Mouse (Mus musculus): ENCODE measurements at regions not wholly inside any gene's neighbourhood (a gene's known extent, or its start where the extent isn't known, plus 50 kb on each side); places are given as distances from the start of the nearest gene placed in this dataset.

DNA sequence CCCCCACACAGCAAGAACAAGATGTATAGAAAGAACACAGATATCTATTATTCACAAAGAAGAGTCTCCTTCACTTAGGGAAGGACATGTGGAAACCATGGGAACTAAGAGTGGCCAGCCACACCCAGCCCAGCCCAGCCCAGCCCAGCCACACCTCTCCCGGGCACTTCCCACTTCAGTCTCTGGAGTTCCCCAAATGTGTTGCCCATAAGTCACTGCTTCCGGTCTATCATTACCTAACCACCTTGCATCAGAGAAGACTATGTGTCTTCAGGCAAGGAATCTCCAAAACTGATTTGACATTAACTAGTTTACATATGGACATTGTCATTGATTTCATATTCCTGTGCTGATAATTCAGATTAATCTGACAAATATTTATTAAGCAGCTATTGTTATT lies 147.6 kb downstream of the Nfkbiz start:
- DNase-seq (ENCODE audit: low spot score in 2 of 2): no peak

DNA sequence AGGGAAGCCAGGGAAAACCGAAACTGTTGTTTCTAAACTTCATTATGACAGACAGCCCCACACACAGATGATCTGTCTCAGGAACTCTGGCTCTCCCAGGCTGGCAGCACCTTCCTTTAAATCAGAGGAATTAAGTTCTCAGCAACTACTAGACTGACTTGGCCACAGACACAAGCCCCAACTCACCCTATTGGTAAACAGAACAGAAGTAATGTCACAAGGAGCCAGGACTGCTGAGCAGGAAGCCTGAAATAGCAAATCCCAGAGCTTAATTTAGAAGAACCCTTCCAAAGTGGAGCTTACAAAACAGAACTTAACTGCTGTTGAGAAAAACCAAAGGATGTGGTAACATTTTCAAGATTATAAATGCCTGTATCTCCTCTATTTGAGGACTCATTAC lies 174.8 kb downstream of the Nfkbiz start:
- no peak for DNase-seq (ENCODE audit: low spot score in 2 of 2)

DNA sequence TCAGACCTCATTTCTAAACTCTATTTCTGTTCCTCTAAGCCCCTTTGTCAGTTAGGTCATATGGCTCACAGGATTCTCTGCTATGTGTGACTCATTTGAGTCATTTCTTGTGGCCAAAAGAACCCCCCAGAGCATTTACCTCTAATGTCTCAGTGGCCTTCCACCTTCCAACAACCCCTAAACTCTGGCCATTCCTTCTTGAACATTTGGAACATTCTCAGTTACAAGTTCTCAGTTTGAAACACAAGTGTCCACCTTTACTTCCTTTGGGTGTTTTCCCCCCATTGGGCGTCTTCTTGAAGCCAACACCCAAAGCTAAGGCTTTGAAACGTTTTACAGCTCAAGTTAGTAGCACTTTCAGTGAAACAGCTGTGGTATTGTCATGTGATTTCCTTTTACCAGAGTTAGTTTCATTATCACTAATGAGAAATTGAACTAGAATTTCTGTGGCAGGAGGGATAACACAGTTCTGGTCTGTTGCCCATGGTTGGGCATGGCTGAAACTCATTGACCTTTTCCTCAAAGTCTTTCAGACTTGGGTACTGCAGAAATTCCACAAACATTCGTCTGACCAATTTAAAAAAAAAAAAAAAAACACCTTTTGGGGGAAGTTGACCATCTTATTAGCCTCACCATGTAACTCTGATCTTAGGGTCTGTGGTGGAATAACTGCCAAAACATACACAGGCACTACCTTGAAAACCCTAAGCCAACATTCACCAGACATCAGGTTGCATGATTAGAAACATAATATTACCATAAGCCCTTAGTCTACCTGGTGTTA lies 201.8 kb downstream of the Nfkbiz start:
- DNase-seq (ENCODE audit: low spot score in 2 of 2): no peak

DNA sequence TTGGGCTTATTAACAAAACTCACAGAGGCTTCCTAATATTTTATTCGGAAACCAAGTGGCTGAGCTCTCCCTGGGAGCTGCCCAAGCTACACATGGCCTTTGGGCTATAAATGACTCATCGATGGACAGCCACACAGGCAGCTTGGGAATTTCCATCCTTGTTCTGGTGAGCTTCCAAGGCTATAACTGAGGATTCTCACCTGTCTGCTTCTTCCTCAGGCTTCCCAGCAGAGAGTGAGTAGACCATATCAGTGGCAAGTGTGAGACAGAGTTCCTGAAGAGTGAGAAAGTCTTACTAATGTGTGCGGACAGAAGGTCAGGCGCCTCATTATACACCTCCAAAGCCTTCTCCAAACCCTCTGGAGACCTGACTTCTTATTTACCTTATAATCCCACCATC lies 202.5 kb downstream of the Nfkbiz start:
- no peak for DNase-seq (ENCODE audit: low spot score in 2 of 2)

DNA sequence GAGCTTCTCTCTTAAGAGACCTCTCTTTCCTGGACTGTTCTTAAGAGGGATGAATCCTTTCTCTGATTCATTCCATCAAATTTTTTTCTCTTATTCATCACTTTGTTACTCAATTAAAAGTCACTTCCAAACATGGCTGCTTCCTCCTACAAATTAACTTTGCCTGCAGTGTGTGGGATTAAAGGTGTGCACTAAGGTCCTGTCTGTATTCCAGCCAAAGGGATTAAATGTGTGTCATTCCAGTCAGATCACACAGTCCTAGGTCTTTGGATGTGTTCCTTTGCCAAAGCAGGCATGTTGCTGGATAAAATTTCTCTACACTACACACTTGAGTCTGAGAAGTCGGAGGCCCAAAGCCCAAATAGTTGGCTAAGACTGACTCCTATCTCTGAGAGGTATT lies 204.0 kb downstream of the Nfkbiz start:
- no peak for DNase-seq (ENCODE audit: low spot score in 2 of 2)

DNA sequence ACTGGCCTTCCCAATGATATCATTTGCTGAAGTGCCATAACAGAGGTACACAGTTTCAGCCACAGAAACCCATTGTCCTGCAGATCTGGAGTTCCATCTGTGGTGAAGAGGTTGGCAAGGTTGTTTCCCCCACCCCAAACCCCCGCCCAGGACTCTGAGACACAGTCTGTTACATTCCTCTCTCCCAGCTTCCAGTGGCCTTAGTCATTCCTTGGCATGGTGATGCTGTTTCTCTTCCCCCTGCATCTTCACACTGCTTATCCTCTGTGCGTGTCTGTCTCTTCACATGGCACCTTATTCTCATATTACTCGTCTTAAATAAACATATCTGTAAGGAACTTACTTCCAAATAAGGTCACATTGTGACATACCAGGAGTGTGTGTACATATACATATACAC lies 206.5 kb downstream of the Nfkbiz start:
- DNase-seq (ENCODE audit: low spot score in 2 of 2): no peak

DNA sequence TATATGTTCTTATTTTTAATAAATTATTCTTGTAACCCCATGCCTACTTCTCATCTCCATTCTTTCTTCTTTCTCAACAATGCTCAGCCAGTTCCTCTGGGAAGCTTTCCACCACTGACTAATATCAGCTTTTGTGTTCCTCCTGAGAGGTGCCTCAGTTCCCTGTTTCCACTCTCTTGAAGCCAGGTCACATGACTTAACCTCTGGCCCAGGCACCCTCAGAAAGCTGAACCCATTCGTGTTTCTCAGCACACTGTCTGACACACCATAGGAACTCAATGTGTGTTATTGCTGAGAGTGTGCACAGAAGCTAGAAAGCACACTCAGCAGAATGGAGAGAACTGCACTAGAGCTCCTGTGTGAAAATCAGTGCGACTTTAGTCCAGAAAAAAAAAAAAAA lies 207.1 kb downstream of the Nfkbiz start:
- no peak for DNase-seq (ENCODE audit: low spot score in 2 of 2)

DNA sequence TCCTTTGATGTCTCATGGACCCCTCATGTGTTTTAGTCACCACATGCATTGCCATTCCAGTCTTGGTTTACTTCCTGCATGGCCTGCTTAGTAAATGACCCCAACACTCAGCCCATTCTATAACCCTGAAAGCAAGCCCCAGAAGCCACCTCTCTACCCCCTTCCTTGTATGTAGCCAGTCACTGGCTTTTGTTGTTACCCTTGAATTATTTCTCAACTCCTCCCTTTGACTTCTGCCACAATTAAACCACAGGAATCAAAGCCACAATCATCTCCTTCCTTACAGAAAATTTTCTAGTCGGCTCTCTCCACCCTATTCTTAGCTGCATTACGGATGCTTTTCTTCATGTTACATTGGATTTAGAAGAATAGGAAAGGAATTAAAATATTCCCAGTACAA lies 207.7 kb downstream of the Nfkbiz start:
- DNase-seq (ENCODE audit: low spot score in 2 of 2): no peak

DNA sequence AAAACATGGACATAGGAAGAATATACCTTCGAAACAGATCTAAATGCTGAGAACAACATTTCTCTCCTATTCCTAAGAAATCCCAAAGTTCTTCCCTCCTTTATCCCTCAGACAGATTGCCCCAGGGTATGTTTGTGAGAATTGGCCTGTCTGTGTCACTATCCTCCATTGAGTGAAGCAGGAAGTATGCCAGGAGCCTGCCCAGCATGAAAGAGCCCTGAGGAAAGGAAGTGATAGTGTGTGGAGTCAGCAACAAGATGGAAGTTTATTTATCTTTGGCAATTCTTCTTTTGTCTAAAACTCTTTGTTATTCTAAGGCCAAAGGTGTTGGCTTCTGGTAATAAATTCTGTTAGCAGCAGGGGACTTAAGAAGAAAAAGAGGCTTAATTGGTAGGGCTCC lies 211.2 kb downstream of the Nfkbiz start:
- no peak for DNase-seq (ENCODE audit: low spot score in 2 of 2)

DNA sequence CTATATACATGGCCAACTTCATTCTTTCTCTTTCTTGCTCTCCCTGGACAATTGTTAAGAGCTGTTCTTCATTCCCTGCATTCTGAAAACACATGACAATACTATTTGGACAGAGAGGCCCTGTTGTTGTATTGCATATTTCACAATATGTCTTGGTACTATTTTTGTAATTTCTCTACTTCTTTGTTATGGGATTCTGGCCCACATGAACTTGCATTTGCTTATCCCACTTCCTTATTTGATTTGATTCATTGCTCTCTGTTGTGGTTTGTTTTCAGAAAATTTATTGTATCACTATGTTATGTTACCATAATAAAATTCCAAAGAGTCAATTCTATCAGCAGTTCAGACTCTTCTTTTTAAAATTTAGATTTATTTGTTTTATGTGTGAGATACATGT lies 215.3 kb downstream of the Nfkbiz start:
- DNase-seq (ENCODE audit: low spot score in 2 of 2): no peak

DNA sequence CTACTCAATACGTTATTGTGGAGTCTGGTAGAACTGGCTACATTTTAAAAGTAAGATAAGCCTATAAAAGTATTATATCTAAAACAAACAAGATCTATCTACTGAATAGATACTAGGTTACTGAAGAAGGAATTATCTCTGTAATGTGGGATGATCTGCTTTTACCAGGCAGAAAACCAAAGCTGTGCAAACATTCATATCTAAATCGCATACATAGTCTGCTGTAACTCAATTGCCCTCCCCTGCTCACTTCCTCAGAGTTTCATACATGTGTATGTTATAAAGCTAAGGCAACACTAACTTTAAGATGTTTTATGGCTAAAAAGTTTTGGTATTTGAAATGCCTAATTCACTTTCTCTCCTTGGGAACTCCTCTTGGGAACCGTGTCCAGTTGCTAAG lies 219.0 kb downstream of the Nfkbiz start:
- DNase-seq (ENCODE audit: low spot score in 2 of 2): no peak

DNA sequence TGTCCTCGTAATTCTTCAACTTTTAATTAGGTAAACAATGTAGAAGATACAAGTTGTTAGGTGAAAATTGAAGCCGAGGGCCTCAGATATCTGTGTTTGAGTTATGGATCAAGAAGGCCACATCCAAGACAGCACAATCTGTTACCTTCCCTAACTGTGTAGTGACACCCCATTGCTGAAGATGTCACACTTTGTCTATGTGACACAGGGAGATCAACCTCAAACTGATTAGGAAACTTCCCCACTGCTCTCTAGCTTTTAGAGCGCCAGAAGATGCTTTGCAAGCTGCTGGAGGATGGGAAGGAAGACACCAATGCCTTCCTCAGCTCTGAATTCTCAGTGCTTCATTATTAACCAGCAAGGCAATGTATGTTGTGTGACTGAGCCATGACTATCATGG lies 220.7 kb downstream of the Nfkbiz start:
- DNase-seq (ENCODE audit: low spot score in 2 of 2): no peak

DNA sequence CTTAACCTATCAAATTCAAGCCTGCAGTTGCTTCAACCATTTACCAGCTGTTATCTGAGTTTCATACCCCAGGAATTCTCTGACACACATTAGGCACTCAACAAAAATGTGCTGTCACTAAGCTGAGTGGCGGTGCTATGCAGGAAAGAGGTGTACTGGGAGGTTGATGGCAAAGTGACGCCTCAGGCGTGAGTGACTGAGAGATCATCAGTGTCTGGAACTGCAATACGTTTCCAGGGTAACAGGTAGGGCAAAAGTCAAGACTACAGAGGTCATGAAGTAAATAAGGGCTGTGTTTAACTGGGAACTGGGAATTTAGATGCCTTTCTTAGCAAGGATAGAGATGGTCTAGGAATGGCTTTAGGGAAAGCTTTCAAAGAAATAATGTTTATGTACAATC lies 221.2 kb downstream of the Nfkbiz start:
- DNase-seq (ENCODE audit: low spot score in 2 of 2): no peak

DNA sequence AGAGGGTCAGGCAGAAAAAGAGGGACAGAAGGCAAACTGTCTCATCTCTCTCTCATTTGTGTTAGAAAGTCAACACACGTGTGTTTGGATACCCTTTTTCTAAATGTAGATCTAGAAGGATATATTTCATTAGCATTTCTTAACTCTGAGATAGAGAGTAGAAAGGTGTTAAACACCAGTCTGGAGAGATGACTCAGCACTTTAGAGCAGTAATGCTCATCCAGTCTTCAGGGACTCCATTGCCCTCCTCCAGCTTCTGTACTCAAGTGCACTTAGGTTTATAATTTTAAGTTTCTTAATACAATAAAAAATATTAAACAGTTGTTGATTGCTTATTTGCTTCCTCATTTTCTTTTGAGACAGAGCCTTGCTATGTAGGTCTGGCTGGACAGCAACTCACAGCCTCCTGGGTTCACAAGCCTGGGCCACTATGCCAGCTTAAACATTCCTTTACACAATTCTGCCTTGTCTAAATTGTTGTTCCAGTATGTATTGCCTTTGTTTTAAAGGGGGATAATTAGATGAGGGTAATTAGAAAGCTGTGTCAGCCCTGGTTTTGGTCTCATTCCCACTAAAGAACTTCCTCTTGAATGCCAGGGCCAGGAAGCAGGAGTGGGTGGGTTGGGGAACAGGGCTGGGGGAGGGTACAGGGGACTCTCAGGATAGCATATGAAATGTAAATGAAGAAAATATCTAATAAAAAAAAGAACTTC lies 222.1 kb downstream of the Nfkbiz start:
- no peak for DNase-seq (ENCODE audit: low spot score in 2 of 2)

DNA sequence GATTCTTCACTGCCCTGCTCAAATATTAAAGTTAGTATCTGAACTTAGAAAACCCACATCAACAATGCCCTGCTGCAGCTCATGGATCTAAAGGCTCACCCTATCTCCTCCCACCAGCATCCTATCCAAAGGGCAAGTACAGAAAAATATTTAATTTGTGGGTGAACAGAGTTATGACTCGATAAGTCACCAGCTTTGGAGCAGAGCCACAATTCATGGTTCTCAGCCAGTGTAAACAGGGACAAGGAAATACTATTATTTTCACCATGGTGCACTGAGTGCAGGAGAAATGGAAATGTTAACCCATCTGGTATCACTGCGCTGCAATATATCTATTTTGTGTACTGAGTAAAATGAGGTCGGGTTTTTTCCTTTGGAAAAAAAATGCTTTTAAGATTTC lies 225.8 kb downstream of the Nfkbiz start:
- peak in 1 of 2 experiments; percentile 41 for DNase-seq (ENCODE audit: low spot score in 2 of 2)

DNA sequence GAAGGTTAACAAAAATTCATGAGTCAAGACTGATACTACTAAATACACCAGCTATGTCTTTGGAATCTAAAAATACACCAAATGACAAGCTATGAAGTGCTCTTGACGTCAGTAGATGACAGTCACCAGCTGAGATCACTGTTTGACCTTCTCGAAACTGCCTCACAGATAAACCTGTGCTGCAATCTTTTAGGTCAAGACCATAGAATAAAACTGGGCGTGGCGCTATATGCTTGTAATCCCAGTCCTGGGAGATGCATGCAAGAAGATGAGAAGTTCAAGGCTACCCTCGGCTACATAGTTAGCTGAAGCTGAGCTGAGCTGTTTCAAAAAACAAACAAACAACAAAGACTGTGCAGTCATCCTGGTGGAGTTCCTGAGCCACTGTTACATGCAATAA lies 226.7 kb downstream of the Nfkbiz start:
- DNase-seq (ENCODE audit: low spot score in 2 of 2): no peak

DNA sequence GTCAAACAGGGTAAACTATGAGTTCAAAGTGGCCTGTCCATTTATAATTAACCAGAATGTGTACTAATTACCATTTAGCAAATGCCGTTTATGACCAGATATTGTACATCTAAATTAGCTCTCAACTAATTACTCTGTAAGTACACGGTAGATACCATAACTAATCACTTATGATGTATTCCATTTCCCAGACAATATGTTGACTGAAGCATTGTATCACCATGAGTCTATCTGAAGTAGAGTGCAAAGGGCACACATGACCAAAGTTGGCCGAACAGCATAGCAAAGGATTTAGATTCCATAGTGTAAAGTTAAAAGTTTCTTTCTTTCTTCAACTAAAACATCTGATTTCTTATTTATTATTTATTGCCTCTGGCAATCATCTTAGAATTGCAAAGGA lies 227.5 kb downstream of the Nfkbiz start:
- DNase-seq (ENCODE audit: low spot score in 2 of 2): no peak

DNA sequence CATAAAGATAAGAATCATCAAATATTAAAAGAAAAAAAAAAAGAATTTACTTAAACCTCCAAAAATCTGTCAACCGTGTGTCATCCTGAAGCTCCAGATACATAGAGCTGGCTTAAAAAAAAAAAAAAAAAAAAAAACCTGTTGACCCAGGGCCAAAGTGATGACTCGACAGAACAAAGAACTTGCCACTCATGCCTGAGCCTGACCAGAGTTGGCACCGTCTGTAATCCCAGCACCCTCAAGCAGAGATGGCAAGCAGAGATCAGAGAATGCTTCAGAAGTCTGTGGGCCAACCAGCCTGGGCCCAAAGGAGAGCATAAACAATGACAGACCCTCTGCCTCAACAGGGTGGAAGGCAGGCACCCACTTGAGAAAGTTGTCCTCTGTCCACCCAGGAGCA lies 230.3 kb downstream of the Nfkbiz start:
- DNase-seq (ENCODE audit: low spot score in 2 of 2): peak; percentile 25 to 30

DNA sequence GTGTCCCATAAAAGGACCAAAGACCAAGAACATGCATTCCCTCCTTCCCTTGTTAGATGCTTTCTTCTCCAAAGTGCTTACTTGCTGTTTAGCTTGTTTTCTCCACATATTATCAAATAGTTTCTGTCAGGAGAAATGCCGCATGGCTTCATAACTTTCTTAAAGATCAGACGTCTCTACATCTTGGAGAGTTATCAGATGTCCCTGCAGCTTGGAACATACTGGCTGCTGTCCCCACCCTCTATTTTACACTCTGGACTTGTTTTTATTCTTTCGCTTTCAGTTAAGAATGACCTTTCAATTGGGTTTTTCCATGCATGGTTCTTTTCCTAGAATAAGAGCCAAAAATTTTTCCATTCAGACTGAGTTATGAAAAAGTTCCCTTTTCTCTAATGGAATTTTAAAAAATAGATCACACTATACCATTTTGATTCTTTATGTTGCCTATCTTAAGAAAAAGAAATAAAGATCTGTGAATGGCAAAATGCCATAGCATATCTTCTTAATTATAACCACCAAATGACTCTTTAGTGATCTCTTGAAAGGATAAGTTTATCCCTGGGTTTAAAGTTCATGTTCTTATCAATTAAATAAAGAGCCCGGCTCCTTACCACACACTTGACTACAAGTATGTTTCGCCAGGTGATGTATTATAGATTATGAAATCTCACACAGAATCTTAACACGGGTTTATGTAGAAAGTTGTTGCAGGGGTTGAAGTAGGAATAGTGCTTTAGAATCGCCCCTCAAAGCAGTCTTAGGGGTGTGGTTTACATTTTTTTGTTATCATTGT lies 232.1 kb downstream of the Nfkbiz start:
- DNase-seq (ENCODE audit: low spot score in 2 of 2): no peak

DNA sequence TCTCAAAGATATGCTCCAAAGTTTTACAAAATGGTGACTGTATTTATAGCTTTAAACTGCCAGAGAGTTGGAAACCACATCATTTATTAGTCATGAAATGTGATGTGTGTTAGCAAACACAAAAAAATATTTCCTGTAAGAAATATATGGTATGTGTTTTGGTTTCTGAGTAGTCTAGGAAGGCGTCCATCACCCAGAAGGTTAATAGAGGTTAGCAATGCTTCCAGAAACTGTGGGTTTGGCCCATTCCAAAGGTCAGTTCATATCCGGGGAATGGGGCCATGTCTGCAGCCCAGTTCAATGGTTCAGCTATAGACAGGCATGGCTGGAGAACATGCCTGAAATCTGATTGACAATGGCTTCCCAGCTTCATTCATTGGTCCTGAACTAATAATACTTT lies 235.1 kb downstream of the Nfkbiz start:
- no peak for DNase-seq (ENCODE audit: low spot score in 2 of 2)

DNA sequence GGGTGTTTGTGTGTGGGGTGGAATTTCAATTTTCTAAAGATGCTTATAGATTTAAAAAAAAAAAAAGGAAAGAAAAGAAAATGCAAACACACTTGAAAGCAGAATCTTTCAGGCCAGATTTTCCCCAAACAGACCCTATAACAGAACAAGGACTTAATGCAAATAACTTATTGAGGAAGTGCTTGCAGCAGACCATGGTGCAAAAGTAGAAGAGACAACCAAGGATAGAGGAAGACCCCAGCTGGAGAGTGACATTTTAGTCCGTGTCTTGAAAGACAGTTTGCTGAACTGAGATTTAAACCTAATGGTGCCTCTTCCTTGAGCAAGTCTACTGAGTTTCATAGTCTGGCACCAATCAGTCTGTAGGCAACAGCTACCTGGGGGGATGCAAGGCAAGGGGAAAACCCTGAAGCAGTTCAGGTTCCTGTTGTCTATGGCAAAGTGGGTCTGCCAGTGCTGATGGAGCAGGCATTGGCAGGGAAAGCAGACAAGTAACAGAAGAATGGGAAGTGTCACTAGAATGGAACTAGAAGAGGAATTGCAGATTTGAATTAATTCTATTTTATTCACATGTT lies 249.2 kb downstream of the Nfkbiz start:
- no peak for DNase-seq (ENCODE audit: low spot score in 2 of 2)

DNA sequence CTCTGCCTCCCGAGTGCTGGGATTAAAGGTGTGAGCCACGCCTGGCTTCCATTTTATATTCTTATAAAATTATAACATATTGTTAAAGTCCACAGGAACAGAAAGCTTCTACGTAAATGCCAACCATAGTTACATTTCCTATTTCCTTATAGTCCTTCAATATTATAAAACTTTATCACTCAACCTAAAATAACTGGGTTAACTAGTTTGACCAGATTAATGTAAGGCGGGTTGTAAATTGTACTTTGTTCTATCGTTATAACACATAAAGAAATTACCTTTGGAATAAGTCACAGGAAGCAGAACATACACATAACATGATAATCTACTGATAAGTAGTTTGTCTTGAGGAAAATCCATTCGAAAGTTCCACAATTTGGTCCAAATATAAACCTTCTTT lies 251.6 kb downstream of the Nfkbiz start:
- DNase-seq (ENCODE audit: low spot score in 2 of 2): no peak
